Mouse (Mus musculus) neural tube, embryonic 11.5 days (tissue): ENCODE measurements at regions not wholly inside any gene's neighbourhood (a gene's known extent, or its start where the extent isn't known, plus 50 kb on each side); places are given as distances from the start of the nearest gene placed in this dataset.
A peak's percentile ranks its signal among the peaks of the same experiment; 100 is the strongest.

ENCODE experiments used
- ATAC-seq: fragments of 200-750 bp; cut with Nextera tagmentation; 2 replicates; pipeline ENCODE4 v1.8.0; 2017; ENCODE audit warnings: moderate number of reproducible peaks, mild to moderate bottlenecking, moderate TSS enrichment, moderate library complexity; ENCODE audit not compliant: insufficient read depth, low FRiP score, low TSS enrichment
- DNase-seq: peaks from one replicate; pipeline ENCODE4 v3.0.0-alpha.2; 2015; ENCODE audit warnings: low spot score
- H3K27ac ChIP-seq: fragments of 300-500 bp; sonication (generic); 2 replicates; pipeline ENCODE4 v1.5.1; 2014; ENCODE audit warnings: low read depth, mild to moderate bottlenecking, low read length
- H3K27me3 ChIP-seq: fragments of 300-500 bp; sonication (generic); 2 replicates; pipeline ENCODE4 v1.6.1; 2014; ENCODE audit warnings: mild to moderate bottlenecking, low read length, mixed read lengths; ENCODE audit not compliant: control insufficient read depth, insufficient read depth
- H3K36me3 ChIP-seq: fragments of 300-500 bp; sonication (generic); 2 replicates; pipeline ENCODE4 v1.6.1; 2014; ENCODE audit warnings: mild to moderate bottlenecking, low read length, moderate library complexity, mixed read lengths; ENCODE audit not compliant: control insufficient read depth, insufficient read depth
- H3K4me1 ChIP-seq: fragments of 300-500 bp; sonication (generic); 2 replicates; pipeline ENCODE4 v1.6.1; 2014; ENCODE audit warnings: low read length, mixed read lengths; ENCODE audit not compliant: control insufficient read depth, insufficient read depth
- H3K4me2 ChIP-seq: fragments of 300-500 bp; sonication (generic); 2 replicates; pipeline ENCODE4 v1.6.1; 2014; ENCODE audit warnings: low read depth, mild to moderate bottlenecking, moderate library complexity
- H3K4me3 ChIP-seq: fragments of 300-500 bp; sonication (generic); 2 replicates; pipeline ENCODE4 v1.5.1; 2014; ENCODE audit warnings: low read depth, low read length
- H3K9ac ChIP-seq: fragments of 300-500 bp; sonication (generic); 2 replicates; pipeline ENCODE4 v1.6.1; 2014; ENCODE audit warnings: mild to moderate bottlenecking, low read length
- H3K9me3 ChIP-seq: fragments of 300-500 bp; sonication (generic); 2 replicates; pipeline ENCODE4 v1.6.1; 2016; ENCODE audit warnings: low read length; ENCODE audit not compliant: control insufficient read depth
- WGBS: fragments of 180-500 bp; shearing (Covaris S2); extraction: QIAGEN DNeasy Blood & Tissue Kit; methylation state at CpG from one replicate; pipeline ENCODE4 v1.1.7; 2014; 5-methylcytosine and 5-hydroxymethylcytosine counted together

DNA sequence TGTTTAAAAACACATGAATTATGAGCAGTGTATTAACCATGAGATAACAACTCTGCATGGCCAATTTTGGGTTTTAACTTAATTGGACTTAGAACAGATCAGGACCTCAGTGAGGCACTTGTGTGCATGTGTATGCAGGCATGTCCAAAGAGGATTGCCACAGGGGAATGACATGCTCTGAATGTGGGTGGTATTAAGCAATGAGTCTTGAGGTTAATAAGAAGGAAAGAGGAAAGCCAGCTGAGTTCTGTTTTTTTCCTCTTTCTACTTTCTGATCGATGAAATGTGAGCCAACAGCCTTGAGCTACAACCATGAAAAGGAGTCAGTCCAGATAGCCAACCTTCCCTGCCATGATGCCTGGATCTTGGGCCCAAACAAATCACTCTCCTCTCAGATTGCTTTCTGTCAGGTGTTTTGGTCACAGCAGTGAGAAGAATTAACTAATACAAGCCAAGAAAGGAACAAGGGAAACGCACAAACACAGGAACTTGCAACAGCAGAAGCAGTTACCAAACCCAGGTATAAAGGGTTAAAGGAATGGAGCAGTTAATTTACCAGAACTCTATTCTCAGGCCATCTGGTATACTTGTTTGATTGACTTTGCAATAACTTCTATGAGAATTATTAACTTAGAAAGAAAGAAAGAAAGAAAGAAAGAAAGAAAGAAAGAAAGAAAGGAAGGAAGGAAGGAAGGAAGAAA lies 243.3 kb upstream of the Mmadhc start:
- Histone ChIP-seq H3K4me2 (no peak overlapping the region), H3K27me3 (no peaks in the 10 kb centered on the region), H3K9me3 (no peaks in the 10 kb centered on the region), H3K27ac (no peak overlapping the region), H3K9ac (no peak overlapping the region), H3K36me3 (no peaks in the 10 kb centered on the region), H3K4me1 (no peaks in the 10 kb centered on the region), H3K4me3 (no peak overlapping the region)
- DNase-seq (no peak), ATAC-seq (no peak)
- 80% methylated on average over 2 of the region's 2 CpGs for WGBS

DNA sequence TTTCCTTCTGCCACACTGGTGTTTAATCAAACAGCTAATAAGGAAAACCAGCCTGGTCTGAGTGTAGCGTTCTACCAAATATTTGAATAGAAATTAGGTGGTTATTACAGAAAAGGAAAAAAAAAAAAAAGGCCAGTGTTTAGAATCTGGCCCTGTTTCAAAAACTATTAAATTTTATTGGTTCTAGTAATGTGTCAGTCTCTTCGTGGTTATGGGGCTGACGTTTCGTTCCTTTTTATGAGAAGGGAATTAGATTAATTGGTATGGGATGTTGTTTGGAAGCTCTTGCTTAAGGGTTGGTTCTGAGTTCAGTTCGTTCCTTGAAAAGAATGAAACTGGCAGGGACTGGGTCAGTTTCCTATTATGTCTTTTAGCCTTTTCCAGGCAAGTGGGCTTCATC lies 241.5 kb upstream of the Mmadhc start:
- Histone ChIP-seq H3K4me1 (no peaks in the 10 kb centered on the region), H3K27ac (no peak overlapping the region), H3K9me3 (no peaks in the 10 kb centered on the region), H3K9ac (no peak overlapping the region), H3K27me3 (no peaks in the 10 kb centered on the region), H3K36me3 (no peaks in the 10 kb centered on the region), H3K4me3 (no peak overlapping the region), H3K4me2 (no peak overlapping the region)
- ATAC-seq (no peak), DNase-seq (no peak)
- WGBS = 80% methylated on average over 5 of the region's 5 CpGs

DNA sequence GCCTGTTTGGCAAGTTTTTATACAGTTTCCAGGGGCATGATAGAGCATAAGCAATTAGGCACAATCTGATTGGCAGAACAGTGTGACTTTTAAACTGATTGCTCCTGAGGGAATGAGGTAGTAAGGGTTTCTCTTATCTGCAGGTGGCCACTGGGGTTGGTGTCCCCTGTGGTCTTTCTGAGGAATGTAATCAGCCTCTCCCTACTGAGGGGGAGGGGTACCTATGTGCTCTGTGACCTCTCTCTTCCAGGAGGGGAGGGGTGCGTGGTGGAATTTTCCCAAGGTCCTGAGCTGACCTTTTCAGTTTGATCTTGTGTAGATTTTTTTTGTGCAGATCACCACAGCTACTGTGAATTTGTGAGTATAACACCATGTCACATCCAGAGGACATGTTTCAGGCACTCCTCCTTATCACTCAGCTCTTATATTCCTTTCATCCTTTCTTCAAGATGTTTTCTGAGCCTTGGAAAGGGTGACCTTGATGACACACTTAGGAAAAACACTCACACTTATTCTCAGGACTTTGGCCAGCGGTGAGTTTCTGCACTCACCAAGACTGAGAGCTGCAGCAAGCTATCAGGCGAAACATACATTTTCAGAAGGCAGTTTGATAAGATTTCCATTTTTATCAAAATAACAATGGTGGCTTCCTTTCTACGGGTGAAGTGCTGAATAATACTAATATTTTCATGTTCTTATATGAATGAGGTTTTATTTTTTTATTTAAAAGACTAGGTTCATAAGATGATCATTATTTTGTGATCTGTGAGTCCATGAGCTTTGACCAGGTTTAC lies 238.7 kb upstream of the Mmadhc start:
- 91% methylated on average over 4 of the region's 4 CpGs for WGBS
- H3K27ac ChIP-seq = no peak overlapping the region
- H3K36me3 ChIP-seq = no peaks in the 10 kb centered on the region
- H3K4me2 ChIP-seq = no peak overlapping the region
- H3K27me3 ChIP-seq = no peaks in the 10 kb centered on the region
- no peaks in the 10 kb centered on the region for H3K4me1 ChIP-seq
- no peak overlapping the region for H3K9ac ChIP-seq
- H3K9me3 ChIP-seq = no peaks in the 10 kb centered on the region
- ATAC-seq = no peak
- H3K4me3 ChIP-seq = no peak overlapping the region
- DNase-seq = no peak

DNA sequence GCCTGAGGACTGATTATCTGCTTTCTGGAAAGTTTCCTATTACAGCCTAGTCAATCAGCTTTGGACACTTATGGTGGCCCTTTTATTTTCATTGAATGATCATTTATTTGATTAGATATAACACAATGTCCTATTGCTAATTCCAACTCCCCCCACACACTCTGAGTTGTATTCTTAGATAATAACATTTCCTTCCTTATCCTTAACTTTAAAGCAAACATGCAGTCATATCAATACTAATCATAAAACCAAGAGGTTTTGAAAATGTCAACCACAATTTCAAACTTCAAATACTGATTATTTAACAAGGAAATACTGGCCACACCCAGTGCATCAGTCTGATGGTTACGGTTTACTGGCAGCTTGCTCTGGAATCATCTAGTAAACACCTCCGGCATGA lies 237.1 kb upstream of the Mmadhc start:
- no peaks in the 10 kb centered on the region for H3K36me3 ChIP-seq
- H3K27ac ChIP-seq = no peak overlapping the region
- 89% methylated on average over 2 of the region's 2 CpGs for WGBS
- no peak for ATAC-seq
- no peak for DNase-seq
- H3K27me3 ChIP-seq = no peaks in the 10 kb centered on the region
- no peak overlapping the region for H3K9ac ChIP-seq
- H3K9me3 ChIP-seq = no peaks in the 10 kb centered on the region
- H3K4me3 ChIP-seq = no peak overlapping the region
- H3K4me2 ChIP-seq = no peak overlapping the region
- no peaks in the 10 kb centered on the region for H3K4me1 ChIP-seq

DNA sequence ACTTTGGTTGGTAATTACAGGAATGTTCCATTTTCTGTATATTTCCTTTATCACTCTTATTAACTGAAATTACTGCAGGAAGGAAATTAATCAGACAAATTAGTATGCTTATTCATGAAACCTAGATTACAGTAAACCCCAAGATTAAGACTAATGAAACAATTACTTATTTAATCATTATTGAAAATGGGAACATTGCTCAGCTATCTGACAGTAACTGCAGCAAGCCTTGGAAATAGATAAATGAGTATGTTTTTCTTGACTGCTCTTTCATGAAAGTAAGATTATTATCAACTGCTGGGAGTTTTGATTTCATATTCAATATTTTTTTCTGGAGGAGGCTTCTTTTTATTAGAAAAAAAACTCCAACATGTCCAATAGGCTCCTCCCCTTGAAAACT lies 230.8 kb upstream of the Mmadhc start:
- ATAC-seq (no peak), DNase-seq (no peak)

DNA sequence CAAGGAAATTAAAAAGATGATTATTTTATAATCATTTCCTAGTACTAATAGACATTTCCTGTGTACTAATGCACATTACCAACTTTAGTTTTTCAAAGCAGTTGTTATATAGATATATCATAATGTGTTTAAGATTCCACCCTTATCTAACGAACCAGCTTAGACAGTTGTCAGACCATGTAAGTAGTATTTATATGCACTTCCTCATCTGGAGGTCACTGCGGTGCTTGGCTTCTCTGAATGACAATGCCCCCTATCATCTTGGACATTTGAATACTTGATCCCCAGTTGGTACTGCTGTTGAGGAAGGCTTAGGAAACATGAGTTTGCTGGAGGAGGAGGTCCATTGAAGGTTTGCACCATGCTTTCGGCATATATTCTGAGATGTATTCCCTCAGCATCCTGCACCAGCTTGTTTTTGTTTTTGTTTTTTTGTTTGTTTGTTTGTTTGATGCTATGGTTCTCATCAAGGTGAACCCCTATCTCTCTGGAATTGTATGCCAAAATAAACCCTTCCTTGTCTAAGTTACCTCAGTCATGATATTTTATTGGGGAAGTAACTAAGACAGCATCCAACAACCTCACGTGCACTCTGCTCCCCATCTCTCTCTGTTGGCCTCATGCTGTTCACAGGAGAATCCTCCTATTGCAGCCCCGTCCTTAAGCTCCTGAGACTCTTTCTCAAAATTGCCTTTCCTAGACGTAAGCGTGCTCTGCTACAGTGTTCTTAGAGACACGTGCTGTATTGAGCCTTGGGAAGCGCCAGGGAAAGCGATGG lies 228.4 kb upstream of the Mmadhc start:
- no peak overlapping the region for H3K4me2 ChIP-seq
- H3K9ac ChIP-seq = no peak overlapping the region
- H3K4me1 ChIP-seq = no peaks in the 10 kb centered on the region
- no peak overlapping the region for H3K27ac ChIP-seq
- DNase-seq (no peak), ATAC-seq (no peak)
- 87% methylated on average over 10 of the region's 10 CpGs for WGBS
- H3K27me3 ChIP-seq = no peaks in the 10 kb centered on the region
- H3K36me3 ChIP-seq = no peaks in the 10 kb centered on the region
- no peaks in the 10 kb centered on the region for H3K9me3 ChIP-seq
- no peak overlapping the region for H3K4me3 ChIP-seq

More for the DNA sequence above, 230.8 kb upstream of the Mmadhc start:
- H3K4me3 ChIP-seq = no peak overlapping the region
- H3K4me2 ChIP-seq = no peak overlapping the region
- H3K9me3 ChIP-seq = no peaks in the 10 kb centered on the region
- H3K36me3 ChIP-seq = no peaks in the 10 kb centered on the region
- H3K4me1 ChIP-seq = no peaks in the 10 kb centered on the region
- H3K27ac ChIP-seq = no peak overlapping the region
- no peaks in the 10 kb centered on the region for H3K27me3 ChIP-seq
- no peak overlapping the region for H3K9ac ChIP-seq

DNA sequence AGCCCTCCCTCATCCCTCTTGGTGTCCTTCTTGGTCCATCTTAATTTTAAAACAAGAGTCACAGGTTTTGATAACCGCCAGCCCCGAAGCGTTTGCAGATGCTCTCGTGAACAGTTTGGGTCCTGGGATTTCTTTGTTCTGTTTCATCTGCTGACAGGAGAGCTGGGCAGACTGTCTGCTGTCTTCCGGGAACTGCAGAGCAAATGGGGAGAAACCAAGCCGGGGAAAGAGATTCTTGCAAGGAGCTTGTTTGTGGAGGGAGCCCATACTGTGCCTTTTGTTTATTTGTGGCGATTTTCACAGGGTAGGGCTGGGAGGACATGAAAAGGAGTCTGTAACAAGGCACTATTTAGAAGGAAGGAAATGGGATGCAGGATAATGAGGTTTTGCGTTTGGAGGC lies 223.6 kb upstream of the Mmadhc start:
- no peaks in the 10 kb centered on the region for H3K4me1 ChIP-seq
- H3K27me3 ChIP-seq = no peaks in the 10 kb centered on the region
- ATAC-seq (no peak), DNase-seq (peak; percentile 14)
- 40% methylated on average over 8 of the region's 8 CpGs for WGBS
- no peak overlapping the region for H3K27ac ChIP-seq
- no peak overlapping the region for H3K4me3 ChIP-seq
- no peak overlapping the region for H3K4me2 ChIP-seq
- no peak overlapping the region for H3K9ac ChIP-seq
- no peaks in the 10 kb centered on the region for H3K36me3 ChIP-seq
- no peaks in the 10 kb centered on the region for H3K9me3 ChIP-seq

DNA sequence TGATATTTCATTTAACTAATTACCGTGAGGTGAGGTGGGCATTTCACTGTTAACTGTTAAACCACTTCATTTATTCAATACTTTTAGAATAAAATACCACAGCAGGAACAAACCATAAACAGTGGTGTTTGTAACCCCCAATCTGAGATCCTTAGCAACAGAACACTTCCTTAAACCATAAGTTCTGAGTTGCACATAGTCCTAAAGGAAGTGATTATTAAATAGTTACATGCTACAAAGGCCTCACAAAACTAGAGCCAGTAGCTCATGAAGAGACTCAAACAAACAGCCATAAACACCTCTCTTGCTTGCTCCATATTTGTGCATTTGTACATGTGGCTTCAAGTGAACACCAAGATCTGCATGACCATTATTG lies 222.5 kb upstream of the Mmadhc start:
- Histone ChIP-seq H3K9me3 (no peaks in the 10 kb centered on the region), H3K36me3 (no peaks in the 10 kb centered on the region), H3K27me3 (no peaks in the 10 kb centered on the region), H3K4me1 (no peaks in the 10 kb centered on the region), H3K27ac (no peak overlapping the region), H3K4me2 (no peak overlapping the region), H3K4me3 (no peak overlapping the region), H3K9ac (no peak overlapping the region)
- 76% methylated on average over 1 of the region's 1 CpGs for WGBS
- ATAC-seq (no peak), DNase-seq (no peak)
